Mouse (Mus musculus) olfactory bulb, adult 2 months (tissue): ENCODE results near the gene Pdgfb. TPM values are rescaled to one million over a fixed set of nuclear protein-coding genes. Genes with fewer than 3 reads are reported as not detected.

ENCODE experiments used
- H3K27ac ChIP-seq: fragments of 200-500 bp; 2 replicates; pipeline ENCODE4 v1.5.1; 2012; ENCODE audit warnings: low read depth, low read length; ENCODE audit not compliant: insufficient read depth
- H3K4me1 ChIP-seq: fragments of 200-500 bp; 2 replicates; pipeline ENCODE4 v1.6.1; 2012; ENCODE audit warnings: low read length; ENCODE audit not compliant: control insufficient read depth, insufficient read depth
- H3K4me3 ChIP-seq: fragments of 200-500 bp; 2 replicates; pipeline ENCODE4 v1.5.1; 2012; ENCODE audit warnings: mild to moderate bottlenecking, low read depth, low read length, moderate library complexity; ENCODE audit not compliant: insufficient read depth
- CTCF ChIP-seq: fragments of 200-500 bp; IDR thresholded peaks from 2 replicates; pipeline ENCODE4 v1.5.1; 2012; ENCODE audit warnings: low read depth, mild to moderate bottlenecking, low read length, moderate library complexity; ENCODE audit not compliant: insufficient read depth
- POLR2A ChIP-seq: fragments of 200-500 bp; IDR thresholded peaks from 2 replicates; pipeline ENCODE4 v1.6.1; 2012; ENCODE audit warnings: mild to moderate bottlenecking, low read depth, low read length, moderate library complexity; ENCODE audit not compliant: insufficient read depth
- WGBS: fragments of 180-500 bp; shearing (Covaris S2); methylation state at CpG from one replicate; pipeline ENCODE4 v1.1.7; 2018; 5-methylcytosine and 5-hydroxymethylcytosine counted together
- polyA plus RNA-seq: library from polyadenylated mRNA; stranded (reverse); fragments of >200 nt; gene quantifications from 2 replicates; pipeline ENCODE4 v1.2.4, GENCODE M21; 2012; ENCODE audit warnings: low replicate concordance; ENCODE audit not compliant: missing spikeins, insufficient read depth, insufficient read length

Gene Pdgfb
- polyA plus RNA-seq, 1 experiment = not detected

DNA sequence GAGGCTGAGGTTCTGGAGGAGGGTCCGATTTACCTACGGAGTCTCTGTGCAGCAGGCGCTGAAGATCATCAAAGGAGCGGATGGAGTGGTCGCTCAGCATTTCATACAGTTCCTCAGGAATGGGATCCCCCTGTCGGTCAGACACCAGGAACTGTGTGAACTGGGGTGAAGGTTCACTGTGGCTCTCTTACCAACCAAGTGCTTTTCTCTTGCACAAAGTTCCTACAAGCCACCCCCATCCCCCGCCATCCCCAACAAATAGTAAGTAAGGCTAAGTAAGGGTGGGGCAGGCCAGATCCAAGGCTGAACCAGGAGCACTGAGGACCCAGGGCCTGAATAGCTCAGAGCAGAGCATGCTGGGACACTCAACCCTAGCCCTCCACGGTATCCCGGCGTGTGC is 9.3 kb downstream of the Pdgfb start:
- H3K4me1 ChIP-seq = peaks cover 28% of the 10 kb centered on the region
- TF ChIP-seq POLR2A = no peak
- TF ChIP-seq CTCF = no peak
- WGBS = 83% methylated on average over 10 of the region's 10 CpGs
- no peak overlapping the region for H3K4me3 ChIP-seq
- H3K27ac ChIP-seq = peak overlapping the region; percentile 23; the same call in 1 of the 2 replicates

DNA sequence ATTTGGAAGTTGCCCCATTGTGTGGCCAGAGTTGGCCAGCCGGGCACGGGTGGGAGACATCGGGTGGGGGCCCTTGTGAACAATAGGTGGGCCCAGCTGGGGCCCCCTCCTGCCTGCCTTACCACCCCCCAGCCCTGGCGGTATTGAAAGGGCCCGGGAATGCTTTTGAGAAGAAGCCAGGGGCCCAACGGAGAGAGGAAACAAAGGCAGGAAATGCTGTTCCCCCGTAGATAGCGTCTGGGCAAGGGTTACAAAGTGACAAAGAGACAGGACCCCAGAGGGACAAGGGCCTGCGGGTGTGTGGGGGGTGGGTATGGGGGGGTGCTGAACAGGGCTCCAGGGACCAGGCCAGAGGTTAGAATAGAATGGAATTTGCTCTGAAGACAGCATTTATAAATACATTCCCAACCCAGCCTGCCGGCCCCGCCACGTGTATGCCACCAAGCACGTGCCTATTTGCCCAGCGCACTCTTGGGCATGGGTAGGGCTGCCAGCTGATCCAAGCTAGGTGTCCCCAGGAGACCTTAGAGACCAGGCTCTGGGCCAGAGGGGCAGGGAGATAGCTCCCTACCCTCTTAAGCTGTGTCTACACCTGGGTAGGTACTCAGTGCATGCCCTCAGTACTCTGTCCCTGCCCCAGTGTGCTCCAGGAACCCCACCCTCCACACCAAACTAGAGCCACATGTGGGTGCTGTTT is 10.0 kb downstream of the Pdgfb start:
- Histone ChIP-seq H3K4me3 (no peak overlapping the region), H3K27ac (peak overlapping the region; percentile 23; the same call in 1 of the 2 replicates), H3K4me1 (peaks cover 22% of the 10 kb centered on the region)
- WGBS = 33% methylated on average over 14 of the region's 14 CpGs
- TF ChIP-seq CTCF = no peak
- TF ChIP-seq POLR2A = no peak

DNA sequence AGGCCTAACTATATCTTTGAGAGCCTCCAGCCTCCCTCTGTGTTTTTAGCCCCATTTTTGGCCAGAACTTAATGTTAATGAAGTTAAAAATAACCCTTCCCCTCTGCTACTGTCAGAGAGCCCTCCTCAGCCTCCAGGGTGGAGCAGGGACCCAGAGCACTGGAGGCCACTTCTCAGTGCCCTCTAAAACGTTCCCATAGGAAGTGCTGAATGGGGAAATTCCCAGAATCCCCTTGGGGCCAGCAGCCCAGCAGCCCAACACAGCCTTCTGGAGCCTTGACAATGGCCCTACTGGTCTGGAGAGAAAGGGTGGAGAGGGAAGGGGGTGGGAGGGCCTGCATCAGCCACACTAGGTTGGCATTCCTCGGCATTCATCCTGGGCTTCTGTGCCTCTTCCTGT is 11.2 kb downstream of the Pdgfb start:
- Histone ChIP-seq H3K4me1 (peaks cover 21% of the 10 kb centered on the region), H3K4me3 (no peak overlapping the region), H3K27ac (no peak overlapping the region)
- WGBS = 68% methylated on average over 2 of the region's 2 CpGs
- TF ChIP-seq POLR2A = no peak
- no peak for TF ChIP-seq CTCF

DNA sequence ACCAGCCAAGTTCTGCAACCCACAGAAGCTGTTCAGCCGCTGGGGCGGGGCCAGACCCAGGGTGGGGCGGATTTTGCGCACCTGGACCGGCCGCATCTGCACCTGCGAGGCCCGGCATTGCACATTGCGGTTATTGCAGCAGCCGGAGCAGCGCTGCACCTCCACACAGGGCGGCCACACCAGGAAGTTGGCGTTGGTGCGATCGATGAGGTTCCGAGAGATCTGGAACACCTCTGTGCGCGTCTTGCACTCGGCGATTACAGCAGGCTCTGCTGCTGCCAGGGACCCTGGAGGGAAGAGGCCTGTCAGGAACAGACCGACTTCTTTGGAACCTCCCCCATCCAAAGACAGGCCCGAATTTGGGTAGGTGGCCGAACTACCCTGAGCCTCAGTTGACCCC is 13.2 kb downstream of the Pdgfb start:
- WGBS = 96% methylated on average over 23 of the region's 23 CpGs
- Histone ChIP-seq H3K27ac (no peak overlapping the region), H3K4me3 (no peak overlapping the region), H3K4me1 (peaks cover 21% of the 10 kb centered on the region)
- no peak for TF ChIP-seq POLR2A
- no peak for TF ChIP-seq CTCF

DNA sequence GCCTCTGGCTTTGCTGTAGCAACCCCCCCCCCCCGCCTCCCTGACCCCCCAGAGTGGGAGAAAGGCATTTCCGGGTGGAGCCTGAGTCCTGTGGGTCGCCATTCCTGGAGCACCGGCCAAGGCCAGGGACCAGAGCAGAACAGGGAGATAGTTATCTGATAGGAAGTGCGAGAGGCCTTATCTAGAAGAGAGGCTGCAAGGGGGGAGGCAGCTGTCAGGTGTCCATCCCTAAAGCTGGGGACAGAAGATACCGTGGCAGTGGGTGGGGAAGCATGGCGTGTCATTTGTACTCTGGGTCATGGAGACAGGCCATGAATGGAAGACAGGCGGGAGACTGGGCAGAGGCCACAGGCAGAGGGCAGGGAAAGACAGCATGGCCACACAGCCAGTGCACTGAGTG is 14.1 kb downstream of the Pdgfb start:
- TF ChIP-seq CTCF (no peak), POLR2A (no peak)
- Histone ChIP-seq H3K4me3 (no peak overlapping the region), H3K4me1 (peaks cover 21% of the 10 kb centered on the region), H3K27ac (no peak overlapping the region)
- WGBS = 72% methylated on average over 8 of the region's 8 CpGs

DNA sequence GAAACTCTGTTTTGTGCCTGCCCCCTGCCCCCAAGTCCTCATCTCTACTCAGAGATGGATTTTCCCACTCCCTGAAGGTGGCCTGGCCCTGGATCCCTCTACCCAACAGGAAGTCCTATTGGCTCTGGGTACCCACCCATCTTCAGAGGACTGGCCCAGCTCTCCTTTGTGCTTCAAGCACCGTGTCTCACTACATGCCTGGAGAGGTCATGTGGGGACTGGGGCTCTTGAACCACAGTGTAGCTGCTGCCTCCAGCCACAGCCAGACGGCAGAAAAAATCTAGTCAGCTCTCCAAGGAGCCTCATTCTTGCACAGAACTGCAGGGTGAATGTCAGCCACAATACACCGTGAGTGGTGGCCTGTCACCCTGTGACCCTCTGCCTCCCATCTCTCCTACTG is 16.8 kb downstream of the Pdgfb start:
- no peaks in the 10 kb centered on the region for H3K4me1 ChIP-seq
- TF ChIP-seq CTCF (no peak), POLR2A (no peak)
- no peak overlapping the region for H3K4me3 ChIP-seq
- 69% methylated on average over 3 of the region's 3 CpGs for WGBS
- no peak overlapping the region for H3K27ac ChIP-seq

DNA sequence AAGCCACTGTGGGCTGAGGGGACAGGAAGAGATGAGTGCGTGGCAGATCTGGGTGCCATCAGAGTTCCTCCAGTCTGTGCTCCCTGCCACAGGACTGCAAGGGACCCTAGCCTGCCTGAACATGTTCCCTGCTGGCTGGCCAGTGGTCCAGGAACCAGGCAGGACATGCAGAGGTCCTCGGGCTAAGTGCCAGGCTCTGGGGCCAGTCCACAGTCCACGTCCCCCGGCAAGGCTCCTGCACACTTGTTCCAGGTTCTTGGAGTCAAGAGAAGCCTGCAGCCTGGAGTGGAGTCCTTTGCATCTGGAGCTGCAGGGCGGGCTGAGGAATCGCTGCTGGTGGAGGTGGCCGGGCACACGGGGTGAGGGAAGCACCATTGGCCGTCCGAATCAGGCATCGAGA is 18.0 kb downstream of the Pdgfb start:
- 94% methylated on average over 11 of the region's 11 CpGs for WGBS
- no peak overlapping the region for H3K4me3 ChIP-seq
- TF ChIP-seq POLR2A = no peak
- no peak for TF ChIP-seq CTCF
- no peaks in the 10 kb centered on the region for H3K4me1 ChIP-seq
- H3K27ac ChIP-seq = no peak overlapping the region

DNA sequence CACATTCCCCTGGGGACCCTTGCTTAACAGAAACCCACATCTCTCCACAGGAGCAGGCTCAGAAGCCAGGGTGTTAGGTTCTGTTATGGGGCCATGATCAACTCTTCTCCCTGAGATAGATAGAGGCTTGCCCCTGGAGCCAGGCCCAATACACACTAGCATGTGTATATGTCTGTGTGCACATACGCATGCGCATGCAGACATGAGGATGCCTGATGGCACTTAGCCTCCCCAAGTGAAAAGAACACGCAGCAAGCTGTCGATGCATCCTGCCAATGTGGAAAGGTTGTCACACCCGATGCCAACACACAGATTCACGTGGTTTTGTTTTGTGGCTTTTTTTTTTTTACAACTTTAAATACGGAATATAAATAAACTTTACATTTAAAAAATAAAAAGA is 19.2 kb downstream of the Pdgfb start:
- no peak overlapping the region for H3K4me3 ChIP-seq
- H3K4me1 ChIP-seq = no peaks in the 10 kb centered on the region
- TF ChIP-seq POLR2A = no peak
- TF ChIP-seq CTCF = no peak
- WGBS = 90% methylated on average over 7 of the region's 7 CpGs
- no peak overlapping the region for H3K27ac ChIP-seq

DNA sequence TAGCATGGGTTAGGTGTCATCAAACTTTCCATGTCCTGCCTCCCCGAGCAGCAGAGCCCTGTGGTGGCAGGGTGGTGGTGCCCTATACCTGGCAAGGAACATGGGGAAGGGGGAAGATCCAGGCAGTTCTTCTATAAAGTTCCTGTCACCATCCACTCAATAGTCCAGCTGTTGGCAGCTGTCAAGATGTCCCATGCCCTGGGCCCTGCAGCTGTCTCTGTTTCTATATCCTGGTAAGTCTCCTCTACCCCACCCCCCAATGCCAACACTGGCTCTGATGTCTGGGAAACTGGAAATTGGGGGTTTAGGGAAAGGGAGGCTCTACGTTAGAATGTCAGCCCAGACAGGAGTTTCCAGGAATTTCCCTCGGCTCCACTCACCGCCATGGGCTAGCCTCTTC is 20.2 kb downstream of the Pdgfb start:
- Histone ChIP-seq H3K4me3 (no peak overlapping the region), H3K27ac (no peak overlapping the region), H3K4me1 (no peaks in the 10 kb centered on the region)
- WGBS = 73% methylated on average over 4 of the region's 4 CpGs
- TF ChIP-seq CTCF = no peak
- no peak for TF ChIP-seq POLR2A
